Mouse (Mus musculus) heart, embryonic 14.5 days (tissue): Measurements from ENCODE around the gene Pde3a. TPM values are rescaled to one million over a fixed set of nuclear protein-coding genes. Genes with fewer than 3 reads are reported as not detected.

ENCODE experiments used
- ATAC-seq: fragments of 200-750 bp; cut with Nextera tagmentation; 2 replicates; pipeline ENCODE4 v1.8.0; 2017; ENCODE audit warnings: low read depth, moderate TSS enrichment; ENCODE audit not compliant: insufficient number of reproducible peaks, insufficient read depth, low FRiP score
- H3K27ac ChIP-seq, 2 experiments: fragments of 200-500 bp in 1 of 2; fragments of 300-500 bp in 1 of 2; sonication (generic) in 1 of 2; replicated peaks in 1 of 2; 2 replicates each; pipeline ENCODE4 v1.5.1; 2012 to 2014; ENCODE audit warnings: low read depth in 2 of 2, low read length in 2 of 2, control low read depth in 1 of 2, mild to moderate bottlenecking in 1 of 2, mixed read lengths in 1 of 2; ENCODE audit not compliant: control insufficient read depth in 1 of 2, insufficient read depth in 1 of 2
- H3K27me3 ChIP-seq: fragments of 300-500 bp; sonication (generic); 2 replicates; pipeline ENCODE4 v1.6.1; 2014; ENCODE audit warnings: mild to moderate bottlenecking, low read length, control low read depth; ENCODE audit not compliant: control insufficient read depth, insufficient read depth
- H3K36me3 ChIP-seq: fragments of 300-500 bp; sonication (generic); 2 replicates; pipeline ENCODE4 v1.6.1; 2014; ENCODE audit warnings: mild to moderate bottlenecking, control low read depth, low read length, mixed read lengths; ENCODE audit not compliant: control insufficient read depth, insufficient read depth
- H3K4me1 ChIP-seq, 2 experiments: fragments of 200-500 bp in 1 of 2; fragments of 300-500 bp in 1 of 2; sonication (generic) in 1 of 2; 2 replicates each; pipeline ENCODE4 v1.6.1; 2012 to 2014; ENCODE audit warnings: low read length in 2 of 2, control low read depth in 1 of 2, mixed read lengths in 1 of 2; ENCODE audit not compliant: control insufficient read depth in 2 of 2, insufficient read depth in 2 of 2
- H3K4me2 ChIP-seq: fragments of 300-500 bp; sonication (generic); 2 replicates; pipeline ENCODE4 v1.6.1; 2014; ENCODE audit warnings: mild to moderate bottlenecking, low read length
- H3K4me3 ChIP-seq, 2 experiments: fragments of 200-500 bp in 1 of 2; fragments of 300-500 bp in 1 of 2; sonication (generic) in 1 of 2; 2 replicates each; pipeline ENCODE4 v1.5.1; 2012 to 2014; ENCODE audit warnings: low read length in 2 of 2, mild to moderate bottlenecking in 2 of 2, control low read depth in 1 of 2, low read depth in 1 of 2, moderate library complexity in 1 of 2; ENCODE audit not compliant: control insufficient read depth in 1 of 2, insufficient read depth in 1 of 2
- H3K9ac ChIP-seq: fragments of 300-500 bp; sonication (generic); 2 replicates; pipeline ENCODE4 v1.6.1; 2014; ENCODE audit warnings: mild to moderate bottlenecking, low read length
- H3K9me3 ChIP-seq: fragments of 300-500 bp; sonication (generic); 2 replicates; pipeline ENCODE4 v1.6.1; 2016; ENCODE audit warnings: low read length, control low read depth; ENCODE audit not compliant: control insufficient read depth
- WGBS: fragments of 180-500 bp; shearing (Covaris S2); extraction: QIAGEN DNeasy Blood & Tissue Kit; methylation state at CpG from one replicate; pipeline ENCODE4 v1.1.7; 2014; 5-methylcytosine and 5-hydroxymethylcytosine counted together
- polyA plus RNA-seq: library from polyadenylated mRNA; unstranded; fragments of >200 nt; fragmentation: Nextera tagmentation; extraction: Ambion mirVana; gene quantifications from 2 replicates; pipeline ENCODE4 v1.2.1, GENCODE M21; 2014

Gene Pde3a
- polyA plus RNA-seq, 1 experiment from 2014 or later: 14.7 TPM

DNA sequence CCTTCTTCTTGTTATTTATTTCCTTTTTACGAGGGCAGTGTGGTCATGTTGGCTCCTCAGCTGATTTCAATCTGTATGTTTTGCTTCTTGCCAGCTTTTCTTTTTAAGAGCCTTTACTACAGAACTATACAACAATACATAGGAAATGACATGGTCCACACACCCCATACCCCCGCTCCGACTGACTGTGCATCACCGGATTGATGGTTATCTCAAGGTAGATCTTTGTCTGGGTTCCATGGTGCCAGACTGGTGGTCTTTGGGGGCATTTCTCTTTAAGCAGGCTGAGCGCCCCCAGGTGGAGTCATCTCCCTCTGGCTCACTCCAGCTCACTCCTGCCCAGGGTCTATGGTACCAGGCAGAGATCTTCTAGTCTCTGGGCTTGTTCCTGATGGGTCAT lies 206.3 kb downstream of the Pde3a start:
- H3K27me3 ChIP-seq: no peaks in the 10 kb centered on the region
- no peaks in the 10 kb centered on the region for H3K4me1 ChIP-seq
- no peaks in the 10 kb centered on the region for H3K9me3 ChIP-seq
- 0 out of 2 replicates have a peak, but pooled peaks cover 7% of the 10 kb centered on the region for H3K36me3 ChIP-seq
- H3K9ac ChIP-seq: no peak overlapping the region
- no peak overlapping the region for H3K4me3 ChIP-seq
- 71% methylated on average over 5 of the region's 5 CpGs for WGBS
- H3K27ac ChIP-seq: no peak overlapping the region
- ATAC-seq: no peak
- H3K4me2 ChIP-seq: no peak overlapping the region

GRCm38 (mm10) chr6:141456591-141456990 lies 207.5 kb downstream of the Pde3a start:
- Histone ChIP-seq H3K4me3 (no peak overlapping the region), H3K9ac (no peak overlapping the region), H3K4me2 (no peak overlapping the region), H3K4me1 (no peaks in the 10 kb centered on the region), H3K9me3 (no peaks in the 10 kb centered on the region), H3K36me3 (0 out of 2 replicates have a peak, but pooled peaks cover 7% of the 10 kb centered on the region), H3K27me3 (no peaks in the 10 kb centered on the region), H3K27ac (no peak overlapping the region)
- ATAC-seq: no peak
- 86% methylated on average over 3 of the region's 3 CpGs for WGBS

GRCm38 (mm10) chr6:141470251-141470650 lies 221.2 kb downstream of the Pde3a start:
- H3K9ac ChIP-seq: no peak overlapping the region
- 89% methylated on average over 2 of the region's 2 CpGs for WGBS
- no peak for ATAC-seq

DNA sequence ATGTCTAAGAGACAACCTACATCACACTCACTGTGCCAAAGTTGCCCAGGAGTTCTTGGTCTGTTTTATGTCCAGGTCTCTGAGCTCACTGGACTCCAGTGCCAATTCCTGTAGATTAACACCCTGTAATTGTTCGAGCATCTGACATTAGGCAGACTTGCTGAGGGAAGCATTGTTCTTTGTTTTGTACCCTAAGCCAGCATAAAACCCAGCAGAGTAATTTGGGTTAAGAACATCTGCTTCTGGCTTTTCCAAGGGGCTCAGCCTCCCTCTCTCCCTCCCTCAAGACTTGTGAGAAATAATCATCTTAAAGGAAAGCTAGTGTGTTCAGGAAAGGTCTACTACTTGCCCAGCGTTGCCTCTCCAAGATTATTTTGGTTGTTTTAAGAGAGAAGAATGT lies 225.2 kb downstream of the Pde3a start:
- ATAC-seq: no peak
- WGBS: 43% methylated on average over 2 of the region's 2 CpGs

More at GRCm38 (mm10) chr6:141470251-141470650, 221.2 kb downstream of the Pde3a start:
- no peaks in the 10 kb centered on the region for H3K27me3 ChIP-seq
- H3K4me1 ChIP-seq: peaks cover 0 to 9% of the 10 kb centered on the region in 2 experiments; a peak in 1 of 4 replicates
- H3K4me3 ChIP-seq: no peak overlapping the region
- no peaks in the 10 kb centered on the region for H3K9me3 ChIP-seq
- no peak overlapping the region for H3K27ac ChIP-seq
- no peak overlapping the region for H3K4me2 ChIP-seq
- H3K36me3 ChIP-seq: peaks cover 16% of the 10 kb centered on the region

DNA sequence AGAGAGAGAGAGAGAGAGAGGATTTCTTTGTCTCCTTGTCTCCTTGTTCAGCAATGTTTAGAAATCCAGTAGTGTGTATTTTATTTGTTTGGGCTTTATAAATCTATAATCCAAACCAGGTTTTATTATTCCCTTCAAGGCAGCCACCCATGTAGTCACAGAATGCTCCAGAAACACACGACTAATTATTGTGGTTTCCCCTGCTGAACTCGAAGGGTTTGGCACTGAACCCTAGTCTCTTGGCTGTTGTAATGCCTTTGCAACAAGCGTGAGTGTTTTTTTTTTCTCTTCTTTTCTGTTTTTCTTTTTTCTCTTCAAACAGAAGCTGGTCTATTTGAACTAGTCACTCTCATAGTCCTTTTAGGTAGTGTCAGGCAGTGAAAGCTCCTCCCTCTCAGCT lies 225.6 kb downstream of the Pde3a start:
- Histone ChIP-seq H3K36me3 (peaks cover 37% of the 10 kb centered on the region), H3K27ac (no peak overlapping the region), H3K9me3 (no peaks in the 10 kb centered on the region), H3K9ac (no peak overlapping the region), H3K4me2 (no peak overlapping the region), H3K27me3 (no peaks in the 10 kb centered on the region), H3K4me1 (peaks cover 0 to 9% of the 10 kb centered on the region in 2 experiments; a peak in 1 of 4 replicates), H3K4me3 (no peak overlapping the region)
- ATAC-seq: no peak
- WGBS: 79% methylated on average over 3 of the region's 3 CpGs

More for the DNA sequence above, 225.2 kb downstream of the Pde3a start:
- H3K4me3 ChIP-seq: no peak overlapping the region
- H3K4me2 ChIP-seq: no peak overlapping the region
- H3K4me1 ChIP-seq: peaks cover 0 to 9% of the 10 kb centered on the region in 2 experiments; a peak in 1 of 4 replicates
- H3K36me3 ChIP-seq: peaks cover 32% of the 10 kb centered on the region
- no peak overlapping the region for H3K9ac ChIP-seq
- no peaks in the 10 kb centered on the region for H3K9me3 ChIP-seq
- no peak overlapping the region for H3K27ac ChIP-seq
- H3K27me3 ChIP-seq: no peaks in the 10 kb centered on the region

GRCm38 (mm10) chr6:141485302-141486021 lies 236.4 kb downstream of the Pde3a start:
- peaks cover 42% of the 10 kb centered on the region for H3K36me3 ChIP-seq
- H3K4me3 ChIP-seq: no peak overlapping the region
- H3K27me3 ChIP-seq: no peaks in the 10 kb centered on the region
- peak overlapping the region; percentile 70 to 84; a peak in 3 of 4 replicates for H3K27ac ChIP-seq
- peak overlapping the region; percentile 46 for H3K4me2 ChIP-seq
- H3K4me1 ChIP-seq: peaks cover 3 to 16% of the 10 kb centered on the region in 2 experiments
- H3K9ac ChIP-seq: no peak overlapping the region
- WGBS: 33% methylated on average over 10 of the region's 10 CpGs
- ATAC-seq: peak; percentile 93
- H3K9me3 ChIP-seq: no peaks in the 10 kb centered on the region

DNA sequence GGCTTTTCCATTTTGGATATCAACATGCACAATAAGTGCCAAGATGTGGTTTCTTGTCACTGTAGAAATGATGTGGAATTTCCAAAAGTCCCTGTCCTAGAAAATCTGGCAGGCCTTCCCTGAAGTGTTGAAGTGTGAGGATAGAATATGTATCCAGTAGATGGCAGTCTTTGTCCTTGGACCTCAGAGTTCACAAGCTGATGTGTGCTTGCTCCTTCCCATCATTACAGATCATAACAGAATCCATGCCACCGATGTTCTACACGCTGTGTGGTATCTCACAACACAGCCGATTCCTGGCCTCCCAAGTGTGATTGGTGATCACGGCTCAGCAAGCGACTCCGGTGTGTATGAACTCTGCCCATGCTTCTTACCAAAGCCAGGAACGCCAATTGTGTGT lies 238.2 kb downstream of the Pde3a start:
- H3K27ac ChIP-seq: no peak overlapping the region
- WGBS: 68% methylated on average over 7 of the region's 7 CpGs
- ATAC-seq: no peak

More for the DNA sequence above, 238.2 kb downstream of the Pde3a start:
- Histone ChIP-seq H3K4me1 (peaks cover 3 to 16% of the 10 kb centered on the region in 2 experiments), H3K9ac (no peak overlapping the region), H3K27me3 (no peaks in the 10 kb centered on the region), H3K9me3 (no peaks in the 10 kb centered on the region), H3K4me3 (no peak overlapping the region), H3K36me3 (peaks cover 42% of the 10 kb centered on the region), H3K4me2 (no peak overlapping the region)
